Mouse (Mus musculus) G1E (cell line): ENCODE results near the gene Cdiptos. TPM values are rescaled to one million over a fixed set of nuclear protein-coding genes. Genes with fewer than 3 reads are reported as not detected.
A peak's percentile ranks its signal among the peaks of the same experiment; 100 is the strongest.

ENCODE experiments used
- ATAC-seq: 2 replicates; pipeline ENCODE4 v1.8.0; 2016; ENCODE audit warnings: mild to moderate bottlenecking; ENCODE audit not compliant: insufficient number of reproducible peaks, poor library complexity, low FRiP score, severe bottlenecking; ENCODE audit errors: extremely low read depth
- DNase-seq: peaks from one replicate; pipeline ENCODE4 v3.0.0; 2012; ENCODE audit warnings: low spot score
- H3K27me3 ChIP-seq: 2 replicates; pipeline ENCODE4 v1.6.1; 2012; ENCODE audit warnings: mild to moderate bottlenecking, low read length, inconsistent platforms; ENCODE audit not compliant: insufficient read depth
- H3K36me3 ChIP-seq: replicated peaks from 2 replicates; pipeline ENCODE3; 2012; ENCODE audit warnings: mild to moderate bottlenecking, inconsistent platforms
- H3K4me1 ChIP-seq: 2 replicates; pipeline ENCODE4 v1.6.1; 2012; ENCODE audit warnings: low read depth, low read length, inconsistent platforms, mixed read lengths; ENCODE audit not compliant: insufficient read depth
- H3K4me3 ChIP-seq: 2 replicates; pipeline ENCODE4 v1.5.1; 2012; ENCODE audit warnings: low read depth, mild to moderate bottlenecking, inconsistent platforms, low read length, moderate library complexity, mixed read lengths
- H3K9me3 ChIP-seq: replicated peaks from 2 replicates; pipeline ENCODE4 v1.6.1; 2012; ENCODE audit warnings: inconsistent platforms
- CTCF ChIP-seq: IDR thresholded peaks from 2 replicates; pipeline ENCODE4 v1.5.1; 2012; ENCODE audit warnings: low read depth, low read length, inconsistent platforms, mixed read lengths
- GATA1 ChIP-seq: IDR thresholded peaks from 2 replicates; pipeline ENCODE4 v1.6.1; 2012; ENCODE audit warnings: borderline replicate concordance, low read length, inconsistent platforms, mixed read lengths
- GATA2 ChIP-seq: IDR thresholded peaks from 2 replicates; pipeline ENCODE4 v1.6.1; 2012; ENCODE audit warnings: low read depth, low read length, inconsistent platforms, borderline replicate concordance
- POLR2AphosphoS5 ChIP-seq: IDR thresholded peaks from 2 replicates; pipeline ENCODE4 v1.6.1; 2012; ENCODE audit warnings: low read depth, low read length, inconsistent platforms; ENCODE audit not compliant: insufficient replicate concordance
- TAL1 ChIP-seq: conservative IDR thresholded peaks from 2 replicates; pipeline ENCODE4 v1.6.1; 2012; ENCODE audit warnings: low read depth, low read length, inconsistent platforms, mixed read lengths
- polyA plus RNA-seq: library from polyadenylated mRNA; stranded (reverse); fragments of >175 nt; gene quantifications from 2 replicates; pipeline ENCODE4 v1.2.3, GENCODE M21; 2012
- total RNA-seq, 2 experiments: library from RNA; stranded (forward) in 1 of 2; stranded (reverse) in 1 of 2; fragments of 200-1000 nt in 1 of 2; fragments of >200 nt in 1 of 2; fragmentation: Nextera tagmentation in 1 of 2; gene quantifications; 2 replicates each; pipeline ENCODE4 v1.2.3; 2014 to 2017

Cdiptos gene
- total and polyA plus RNA-seq, 3 experiments: 0.18 to 2.0 (median 0.55) TPM

DNA sequence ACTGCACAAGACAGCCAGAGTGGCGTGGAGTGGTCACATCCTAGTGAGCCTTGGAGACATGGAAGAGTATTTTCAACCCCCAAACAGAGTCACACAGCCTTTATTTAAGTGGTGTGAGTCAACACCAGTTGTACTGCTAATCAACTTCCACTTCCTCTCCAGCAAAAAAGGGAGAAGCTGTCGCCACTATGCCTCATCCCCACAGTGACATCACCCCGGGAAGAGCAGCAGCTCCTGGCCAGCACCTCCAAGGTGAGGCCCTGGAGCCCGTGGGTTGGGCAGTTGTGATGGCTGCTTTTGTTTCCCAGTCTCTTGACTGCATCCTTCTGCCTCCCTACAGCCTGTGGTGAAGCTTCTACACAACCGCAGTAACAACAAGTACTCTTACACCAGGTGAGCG lies 34.7 kb downstream of the Cdiptos start:
- H3K27me3 ChIP-seq: no peaks in the 10 kb centered on the region
- no peaks in the 10 kb centered on the region for H3K9me3 ChIP-seq
- H3K4me3 ChIP-seq: no peak overlapping the region
- peaks cover 11% of the 10 kb centered on the region for H3K4me1 ChIP-seq
- no peak for DNase-seq
- no peak for ATAC-seq
- H3K36me3 ChIP-seq: peaks cover 94% of the 10 kb centered on the region
- no peak for TF ChIP-seq GATA1
- TF ChIP-seq TAL1: no peak
- no peak for TF ChIP-seq CTCF
- no peak for TF ChIP-seq POLR2AphosphoS5
- TF ChIP-seq GATA2: no peak

DNA sequence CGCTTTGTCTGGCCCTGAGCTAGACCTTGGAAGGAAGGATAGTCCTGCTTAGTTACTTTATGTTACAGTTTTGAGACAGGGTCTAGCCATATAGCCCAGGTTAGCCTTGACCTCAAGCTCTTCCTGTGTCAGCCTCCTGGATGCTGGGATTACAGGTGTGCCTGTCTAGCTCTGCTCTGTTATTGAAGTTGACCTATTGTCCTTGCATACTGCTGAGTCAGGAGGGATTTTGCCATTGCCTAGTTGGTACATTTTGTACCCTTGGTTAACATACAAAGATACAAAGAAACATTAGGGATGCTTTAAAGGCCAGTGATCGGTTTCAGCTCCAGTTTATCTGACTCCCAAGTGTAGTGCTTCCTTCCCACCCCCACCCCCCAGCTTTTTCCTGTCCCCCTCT lies 43.2 kb downstream of the Cdiptos start:
- DNase-seq (no peak), ATAC-seq (no peak)
- peaks cover 35% of the 10 kb centered on the region for H3K4me1 ChIP-seq
- H3K9me3 ChIP-seq: no peaks in the 10 kb centered on the region
- H3K4me3 ChIP-seq: no peak overlapping the region
- H3K36me3 ChIP-seq: peaks cover 77% of the 10 kb centered on the region
- TF ChIP-seq GATA1: no peak
- TF ChIP-seq POLR2AphosphoS5: no peak
- no peak for TF ChIP-seq TAL1
- TF ChIP-seq CTCF: no peak
- TF ChIP-seq GATA2: no peak
- no peaks in the 10 kb centered on the region for H3K27me3 ChIP-seq

DNA sequence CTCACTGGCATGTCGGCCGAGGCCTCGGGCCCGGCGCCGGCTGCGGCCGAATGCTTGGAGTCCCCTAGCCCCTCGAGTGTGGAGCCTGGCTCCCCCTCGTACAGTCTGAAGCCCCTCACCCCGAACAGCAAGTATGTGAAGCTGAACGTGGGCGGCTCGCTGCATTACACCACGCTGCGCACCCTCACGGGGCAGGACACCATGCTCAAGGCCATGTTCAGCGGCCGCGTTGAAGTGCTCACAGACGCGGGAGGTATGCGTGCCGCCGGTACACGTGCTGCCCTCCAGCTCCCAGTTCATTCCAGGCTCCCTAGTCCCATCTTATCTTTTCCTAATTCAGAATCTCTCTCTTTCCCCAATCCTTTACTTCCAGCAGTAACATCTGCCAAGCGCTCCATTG lies 46.9 kb downstream of the Cdiptos start:
- peaks cover 65% of the 10 kb centered on the region for H3K4me1 ChIP-seq
- no peak for ATAC-seq
- H3K27me3 ChIP-seq: no peaks in the 10 kb centered on the region

DNA sequence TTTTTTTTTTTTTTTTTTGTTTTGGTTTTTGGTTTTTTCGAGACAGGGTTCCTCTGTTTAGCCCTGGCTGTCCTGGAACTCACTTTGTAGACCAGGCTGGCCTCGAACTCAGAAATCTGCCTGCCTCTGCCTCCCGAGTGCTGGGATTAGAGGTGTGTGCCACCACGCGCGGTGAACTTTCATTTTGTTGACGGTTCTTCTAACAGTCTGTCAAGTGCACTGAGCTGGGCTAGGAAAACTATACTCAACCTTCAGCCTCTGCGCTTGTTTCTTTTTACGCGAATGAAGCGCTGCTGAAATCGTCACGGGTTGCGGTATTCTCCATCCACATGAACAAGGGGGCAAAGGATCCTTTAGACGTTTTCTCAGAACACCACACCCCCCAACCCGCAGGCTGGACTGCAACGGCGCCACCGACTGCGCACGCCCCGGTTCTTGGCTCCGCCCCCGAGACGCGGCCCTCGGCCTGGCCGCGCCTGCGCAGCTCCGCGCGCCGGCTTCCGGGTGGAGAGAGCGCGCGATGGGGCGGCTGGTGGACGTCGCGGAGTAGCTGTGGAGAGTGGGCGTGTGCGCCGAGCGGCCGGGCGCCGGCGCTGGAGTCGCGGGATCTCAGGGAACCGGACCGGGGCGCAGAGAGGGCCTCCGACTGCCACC lies 47.4 kb downstream of the Cdiptos start, which contains the start of gene Kctd13:
Gene Kctd13 (plus strand): TSS at position 496 of the 654 bp plus-strand sequence.
- Histone ChIP-seq H3K9me3 (no peaks in the 10 kb centered on the region), H3K4me1 (peaks cover 70% of the 10 kb centered on the region), H3K27me3 (no peaks in the 10 kb centered on the region), H3K36me3 (peaks cover 38% of the 10 kb centered on the region), H3K4me3 (peak within 1 kb of the TSS; percentile 83)
- DNase-seq: peak; percentile 98
- no peak for TF ChIP-seq TAL1
- TF ChIP-seq POLR2AphosphoS5: no peak
- no peak for TF ChIP-seq GATA1
- no peak for TF ChIP-seq GATA2
- TF ChIP-seq CTCF: no peak
- peak; percentile 59 for ATAC-seq

More for the DNA sequence above, 46.9 kb downstream of the Cdiptos start:
- Histone ChIP-seq H3K36me3 (peaks cover 42% of the 10 kb centered on the region), H3K4me3 (peak overlapping the region; percentile 83), H3K9me3 (no peaks in the 10 kb centered on the region)
- DNase-seq: no peak
- TF ChIP-seq GATA2 (no peak), TAL1 (no peak), POLR2AphosphoS5 (no peak), GATA1 (no peak), CTCF (no peak)

DNA sequence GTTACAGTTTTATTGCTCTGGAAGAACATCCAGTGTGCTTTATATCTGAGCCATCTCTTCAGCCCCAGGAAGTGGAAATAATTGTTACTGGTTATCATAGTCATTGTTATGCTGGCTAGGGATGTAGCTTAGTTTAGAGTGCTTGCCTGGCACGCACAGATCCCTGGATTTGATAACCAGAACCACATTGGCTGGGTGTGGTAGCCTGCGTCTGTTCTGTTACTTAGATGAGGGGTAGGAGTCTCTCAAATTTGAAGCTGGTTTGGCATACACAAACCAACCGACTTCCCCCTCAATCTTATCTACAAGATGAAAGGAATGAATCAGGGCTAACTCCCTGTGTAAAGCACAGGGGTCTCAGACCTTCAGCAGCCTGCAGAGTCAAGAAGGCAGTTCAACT lies 49.6 kb downstream of the Cdiptos start:
- Histone ChIP-seq H3K9me3 (no peaks in the 10 kb centered on the region), H3K4me3 (no peak overlapping the region; the same call in 1 of the 2 replicates), H3K36me3 (peaks cover 16% of the 10 kb centered on the region), H3K27me3 (no peaks in the 10 kb centered on the region), H3K4me1 (peaks cover 64% of the 10 kb centered on the region)
- ATAC-seq (peak; percentile 54), DNase-seq (peak; percentile 47)
- TF ChIP-seq CTCF: no peak
- no peak for TF ChIP-seq GATA2
- no peak for TF ChIP-seq POLR2AphosphoS5
- TF ChIP-seq GATA1: no peak
- TF ChIP-seq TAL1: no peak

DNA sequence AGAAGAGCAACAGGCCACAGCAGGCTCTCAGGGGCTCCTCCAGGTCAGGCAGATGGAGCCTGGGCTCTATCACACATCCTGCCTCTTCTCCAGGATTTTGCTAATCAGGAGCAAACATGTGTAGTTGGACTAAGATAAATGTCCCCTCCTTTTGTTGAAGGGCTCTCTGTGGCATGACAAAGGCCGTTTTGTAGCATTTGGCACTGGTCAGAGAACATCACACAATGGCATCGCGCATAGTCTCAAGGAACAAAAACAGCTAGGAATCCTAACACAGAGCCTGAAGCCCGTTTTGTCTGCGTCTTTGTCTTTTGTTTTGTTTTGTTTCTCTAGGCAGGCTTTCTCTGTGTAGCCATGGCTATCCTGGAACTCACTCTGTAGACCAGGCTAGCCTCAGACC lies 51.9 kb downstream of the Cdiptos start:
- H3K9me3 ChIP-seq: no peaks in the 10 kb centered on the region
- no peaks in the 10 kb centered on the region for H3K36me3 ChIP-seq
- H3K4me1 ChIP-seq: peaks cover 42% of the 10 kb centered on the region
- no peak for DNase-seq
- no peak overlapping the region for H3K4me3 ChIP-seq
- no peaks in the 10 kb centered on the region for H3K27me3 ChIP-seq
- TF ChIP-seq TAL1 (no peak), GATA1 (no peak), POLR2AphosphoS5 (no peak), CTCF (no peak), GATA2 (no peak)
- ATAC-seq: no peak
